8 mouse cellular contexts compared by ENCODE assay signal in genomic region chr5:139694989-139695571, GRCm38 (mm10). TPM values are rescaled to one million over a fixed set of nuclear protein-coding genes. Genes with fewer than 3 reads are reported as not detected.
DNase-seq lines count a peak whose midpoint lies in the region; ATAC-seq lines count a peak whose summit lies in the region.

No protein-coding gene starts in this region.

- H3K4me2 ChIP-seq in forebrain, embryonic 16.5 days (ENCODE audit: low read length), result no peak overlapping the region
- peak overlapping the region; percentile 37 for H3K4me2 ChIP-seq in limb, embryonic 15.5 days

- WGBS in forebrain, embryonic 16.5 days, result 20% methylated on average over 7 of the region's 7 CpGs
- WGBS in limb, embryonic 15.5 days, result 13% methylated on average over 7 of the region's 7 CpGs

- H3K4me1 ChIP-seq in forebrain, embryonic 16.5 days (replicated peaks; ENCODE audit: control insufficient read depth, insufficient read depth, low read length), result peaks cover 8% of the 10 kb centered on the region
- peaks cover 7% of the 10 kb centered on the region for H3K4me1 ChIP-seq in limb, embryonic 15.5 days

- no peak overlapping the region for H3K27ac ChIP-seq in forebrain, embryonic 16.5 days (ENCODE audit: low read length)
- H3K27ac ChIP-seq in limb, embryonic 15.5 days, result no peak overlapping the region

- no peak overlapping the region for H3K4me3 ChIP-seq in forebrain, embryonic 16.5 days (replicated peaks; ENCODE audit: low read length)
- H3K4me3 ChIP-seq in limb, embryonic 15.5 days, result no peak overlapping the region

- H3K9ac ChIP-seq in forebrain, embryonic 16.5 days (replicated peaks; ENCODE audit: low read depth, low read length), result no peak overlapping the region
- H3K9ac ChIP-seq in limb, embryonic 15.5 days, result 0 out of 2 replicates have a peak overlapping the region, but pooled peaks have one; percentile 12

- H3K36me3 ChIP-seq in forebrain, embryonic 16.5 days (ENCODE audit: control insufficient read depth, insufficient read depth), result no peaks in the 10 kb centered on the region
- no peaks in the 10 kb centered on the region for H3K36me3 ChIP-seq in limb, embryonic 15.5 days

- H3K27me3 ChIP-seq in forebrain, embryonic 16.5 days (replicated peaks; ENCODE audit: control insufficient read depth, insufficient read depth, low read length), result peaks cover 30% of the 10 kb centered on the region; the same call in 1 of the 2 replicates
- H3K27me3 ChIP-seq in limb, embryonic 15.5 days, result no peaks in the 10 kb centered on the region

- no peak for ATAC-seq in cerebellum, adult (ENCODE audit: insufficient number of reproducible peaks, low FRiP score, low TSS enrichment)
- peak; percentile 55 for ATAC-seq in forebrain, embryonic 16.5 days
- no peak for ATAC-seq in limb, embryonic 15.5 days (ENCODE audit: insufficient number of reproducible peaks, low FRiP score, low TSS enrichment, low read depth)
- no peak for ATAC-seq in monocyte, adult 5-6 weeks (replicated peaks; ENCODE audit: insufficient number of reproducible peaks, low FRiP score, low TSS enrichment, poor library complexity, severe bottlenecking)

- H3K9me3 ChIP-seq in forebrain, embryonic 16.5 days (ENCODE audit: control insufficient read depth, low read length), result no peaks in the 10 kb centered on the region; the same call in 1 of the 2 replicates
- H3K9me3 ChIP-seq in limb, embryonic 15.5 days, result no peaks in the 10 kb centered on the region

- intact Hi-C loops in left cerebral cortex, postnatal 10 days (cut with DNase I), result no loop called here

- DNase-seq in cerebellum, adult 11 months, result peak; percentile 49
- peak; percentile 94 for DNase-seq in MEL-GATA-1-ER (ENCODE audit: extremely low read depth, low read depth)
- no peak for DNase-seq in thymus, postnatal 0 days (ENCODE audit: low spot score)
- no peak for DNase-seq in left cerebral cortex, postnatal 10 days (ENCODE audit: extremely low spot score in 1 of 2, low spot score in 2 of 2)

RNA-seq across cellular contexts. Expression of gene Micall2, which starts 41.1 kb away (rescaled TPM):
- 3.8 and 5.7 TPM in 2 replicates for polyA plus RNA-seq in forebrain, embryonic 16.5 days (2015; fragmentation: Nextera tagmentation; extraction: Ambion mirVana)
- 4.4 and 4.9 TPM in 2 replicates for polyA plus RNA-seq in limb, embryonic 15.5 days (2015; fragmentation: Nextera tagmentation; extraction: Ambion mirVana)
- 3.7 and 4.7 TPM in 2 replicates for polyA plus RNA-seq in thymus, postnatal 0 days (2015; fragmentation: Nextera tagmentation; extraction: Ambion mirVana)
- total RNA-seq in left cerebral cortex, postnatal 10 days (2021), result 1 to 10 TPM; 4.3 to 4.6 TPM
- 0.57 to 5.3 TPM in 2 of 3 replicates, not detected in the other for total RNA-seq in monocyte, adult 5-6 weeks (2017)

Comparison
In these comparisons a context has a peak if more than half of its experiments do, and no peak if none do; other contexts are left out.
1. DNase-seq: peak in cerebellum, adult 11 months (single experiment) and MEL-GATA-1-ER (single experiment); none in thymus, postnatal 0 days (single experiment) and left cerebral cortex, postnatal 10 days (0 of 2).